Mouse (Mus musculus) erythroid progenitor cell, adult 5-6 weeks (primary cell): ENCODE measurements around the gene Gnat1. TPM values are rescaled to one million over a fixed set of nuclear protein-coding genes. Genes with fewer than 3 reads are reported as not detected.

Source experiments
- ATAC-seq: replicated peaks from 2 replicates; pipeline ENCODE4 v1.8.0; 2016; ENCODE audit warnings: moderate number of reproducible peaks, mild to moderate bottlenecking, moderate TSS enrichment, inconsistent platforms; ENCODE audit not compliant: poor library complexity, low FRiP score, severe bottlenecking
- total RNA-seq, 2 experiments: library from RNA; stranded (forward) in 1 of 2; stranded (reverse) in 1 of 2; fragments of 150-400 nt in 1 of 2; fragments of 186-747, 209-891 nt in 1 of 2; gene quantifications; 2 replicates each; pipeline versions ENCODE4 v1.2.3 to v1.2.4; 2015 to 2017; ENCODE audit warnings: low replicate concordance in 2 of 2

Gene Gnat1
- total RNA-seq, 2 experiments from 2014 or later, result not detected

DNA sequence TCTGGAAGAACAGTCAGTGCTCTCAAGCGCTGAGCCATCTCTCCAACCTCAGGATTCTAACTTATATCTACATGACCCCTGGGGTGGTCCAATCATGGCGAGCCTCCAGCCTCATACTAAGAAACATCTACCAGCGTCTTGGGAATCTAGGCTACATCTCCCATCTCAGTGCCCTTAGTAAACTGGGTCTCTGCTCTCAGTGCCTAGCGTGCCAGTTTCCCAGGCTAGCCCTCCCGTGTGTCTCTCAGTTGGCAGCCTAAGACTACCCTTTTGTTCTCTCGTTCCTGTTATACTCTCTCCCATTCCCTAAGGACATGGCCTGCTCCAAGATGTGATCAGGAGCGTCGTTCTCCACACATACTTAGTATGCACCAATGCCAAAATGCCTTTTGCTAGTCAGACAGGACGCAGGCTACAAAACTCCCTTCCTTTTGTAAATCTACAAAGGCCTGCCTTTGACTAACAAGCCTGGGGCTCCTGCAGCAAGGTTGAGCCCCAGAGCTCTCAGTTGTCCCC lies 48.1 kb downstream of the Gnat1 start:
- no peak for ATAC-seq

DNA sequence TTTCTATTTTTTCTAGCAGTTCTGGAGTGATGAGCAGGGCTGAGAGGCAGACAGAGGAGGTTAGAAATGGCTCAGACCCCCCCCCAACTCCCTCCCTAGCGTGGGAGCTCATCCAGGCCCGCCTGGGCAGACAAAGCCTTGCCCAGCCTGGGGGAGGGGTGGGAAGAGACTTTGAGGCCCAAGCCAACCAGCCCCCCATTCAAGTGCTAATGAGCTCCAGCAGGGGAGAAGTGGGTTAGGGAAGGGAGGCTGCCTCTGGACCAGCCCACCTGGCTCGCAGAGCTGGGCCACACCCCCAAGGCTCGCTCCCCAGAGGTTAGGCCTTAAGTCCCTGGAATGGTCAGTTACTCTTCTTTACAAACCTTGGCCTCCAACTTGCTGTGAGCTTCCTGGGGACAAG lies 48.9 kb downstream of the Gnat1 start:
- no peak for ATAC-seq

DNA sequence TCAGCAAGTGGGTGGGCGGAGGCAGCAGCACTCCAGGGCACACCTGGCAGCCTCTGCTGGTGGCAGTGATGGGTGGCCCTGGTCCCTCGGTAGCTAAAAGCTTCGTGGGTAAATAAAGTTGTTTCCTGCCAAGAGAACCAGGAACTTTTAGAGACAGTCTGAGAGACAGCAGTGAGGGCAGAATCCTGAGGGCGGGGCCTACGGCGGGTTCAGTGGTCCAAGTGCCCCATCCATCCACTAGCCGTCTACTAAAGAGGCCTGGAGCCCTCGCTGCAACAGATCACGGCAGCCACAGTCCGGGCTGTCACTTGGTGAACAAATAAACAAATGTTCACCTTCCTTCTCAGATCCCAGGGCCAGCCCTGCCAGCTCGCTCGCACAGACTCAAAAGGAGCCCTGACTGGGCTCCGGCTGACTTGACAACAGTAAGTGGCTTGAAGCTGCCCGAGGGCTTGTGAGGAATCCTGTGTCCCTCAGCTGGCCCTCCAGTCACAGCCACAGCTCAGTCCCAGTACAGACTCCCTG lies 49.5 kb downstream of the Gnat1 start:
- ATAC-seq, result no peak

DNA sequence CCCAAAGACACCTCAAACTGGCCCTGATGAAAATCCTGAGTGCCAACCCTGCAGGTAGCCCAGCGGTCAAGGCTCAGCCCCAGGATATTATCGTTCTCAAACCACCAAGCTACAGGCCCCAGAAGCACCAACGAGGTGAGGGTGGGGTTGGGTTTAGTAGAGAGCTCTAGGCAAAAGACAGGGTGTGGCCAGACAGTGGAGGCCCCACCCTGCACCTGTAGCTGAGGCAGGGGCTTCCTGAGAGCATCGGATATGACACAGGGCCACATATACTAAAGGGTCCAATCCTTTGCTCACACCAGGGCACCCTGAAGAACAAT lies 50.1 kb downstream of the Gnat1 start:
- ATAC-seq, result no peak

DNA sequence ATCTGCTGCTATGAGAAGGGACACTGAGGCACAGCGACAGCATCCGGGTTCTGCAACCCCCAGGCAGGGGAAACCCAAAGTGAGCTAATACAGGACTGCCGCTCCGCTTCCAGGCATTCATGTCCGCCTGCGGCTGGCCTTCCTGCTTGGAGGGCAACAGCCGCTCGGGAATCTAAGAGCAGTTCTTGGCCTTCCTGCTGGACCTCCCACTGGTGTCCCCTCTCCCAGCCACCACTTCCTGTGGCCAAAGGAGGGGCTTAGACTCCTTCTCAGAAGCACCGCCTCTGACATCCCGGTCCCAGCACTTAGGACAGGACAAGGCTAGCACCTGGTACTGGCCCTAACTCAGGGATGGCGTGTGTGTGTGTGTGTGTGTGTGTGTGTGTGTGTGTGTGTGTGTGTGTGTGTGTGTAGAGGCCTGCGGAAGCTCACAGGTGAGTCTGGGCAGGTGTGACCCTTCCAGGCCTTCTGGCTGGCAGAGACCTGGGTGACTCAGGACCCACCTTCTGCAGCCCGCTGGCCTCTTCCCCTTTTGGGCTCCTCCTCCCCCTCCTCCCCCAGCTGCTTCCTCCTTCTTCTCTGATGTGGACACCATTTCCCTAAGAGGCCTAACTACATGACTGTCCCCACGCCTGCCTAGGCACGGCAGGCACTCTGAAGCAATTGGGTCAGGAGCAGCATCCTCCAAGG lies 50.6 kb downstream of the Gnat1 start:
- no peak for ATAC-seq

DNA sequence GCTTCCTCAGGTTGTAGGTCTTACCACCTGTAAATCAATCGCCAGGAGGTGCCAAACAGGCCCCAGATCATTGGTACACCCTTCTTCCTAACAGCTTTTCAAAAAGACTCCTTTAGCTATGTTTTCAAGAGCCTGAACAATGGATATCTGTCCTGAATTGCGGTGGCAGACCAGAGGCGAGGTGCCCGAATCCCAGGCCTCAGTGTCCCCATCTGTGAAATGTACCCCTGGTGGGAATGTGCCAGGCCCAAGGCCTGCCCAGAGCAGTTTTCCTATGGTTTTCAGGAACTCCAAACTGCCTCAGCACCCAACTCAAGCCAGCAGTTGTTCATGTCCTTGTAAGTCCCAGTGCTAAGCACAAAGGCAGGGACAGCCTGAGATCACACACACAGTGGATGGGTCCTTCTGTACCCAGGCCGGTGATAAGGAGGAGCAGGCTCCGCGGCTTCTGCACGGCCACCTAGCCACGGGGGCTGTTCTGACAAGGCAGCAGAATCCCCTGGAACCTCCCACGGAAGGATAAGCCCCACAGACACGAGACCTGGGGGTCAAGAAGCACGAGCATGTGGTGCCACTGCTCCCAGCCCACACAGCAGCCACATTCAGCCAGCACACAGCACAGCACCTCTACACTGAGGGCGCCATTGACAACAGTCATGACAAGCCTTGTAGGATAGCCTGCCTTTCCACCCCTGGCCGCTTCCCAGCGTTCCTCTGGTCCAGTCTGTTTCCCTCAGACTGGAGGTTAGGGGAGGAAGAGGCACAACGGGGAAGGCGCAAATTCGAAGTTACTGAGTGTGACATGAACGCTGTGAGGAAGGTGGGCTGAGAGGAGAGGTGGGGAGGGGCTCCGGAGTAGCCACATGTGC lies 51.9 kb downstream of the Gnat1 start:
- no peak for ATAC-seq

DNA sequence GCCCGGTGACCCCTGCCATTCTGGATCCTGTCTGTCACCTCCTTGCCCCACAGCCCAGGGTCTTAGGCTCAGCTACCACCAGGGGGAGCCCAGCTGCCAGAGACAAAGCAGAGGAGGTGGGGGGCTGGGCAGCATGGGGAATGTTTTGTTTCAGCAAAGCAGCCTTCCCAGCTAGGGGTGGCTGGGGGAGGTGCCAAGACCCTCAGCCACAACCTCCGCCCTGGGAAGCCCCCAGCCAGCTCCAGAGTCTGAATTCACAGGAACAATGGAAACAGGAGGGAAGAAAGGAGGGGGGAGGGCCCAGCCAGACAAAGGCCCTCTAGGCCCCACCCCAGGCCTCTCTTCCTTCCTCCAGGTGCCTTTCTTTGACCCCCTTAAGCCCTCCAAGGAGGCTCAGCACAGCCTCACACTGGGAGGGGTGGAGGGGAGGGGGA lies 52.7 kb downstream of the Gnat1 start:
- ATAC-seq, result peak; percentile 50

DNA sequence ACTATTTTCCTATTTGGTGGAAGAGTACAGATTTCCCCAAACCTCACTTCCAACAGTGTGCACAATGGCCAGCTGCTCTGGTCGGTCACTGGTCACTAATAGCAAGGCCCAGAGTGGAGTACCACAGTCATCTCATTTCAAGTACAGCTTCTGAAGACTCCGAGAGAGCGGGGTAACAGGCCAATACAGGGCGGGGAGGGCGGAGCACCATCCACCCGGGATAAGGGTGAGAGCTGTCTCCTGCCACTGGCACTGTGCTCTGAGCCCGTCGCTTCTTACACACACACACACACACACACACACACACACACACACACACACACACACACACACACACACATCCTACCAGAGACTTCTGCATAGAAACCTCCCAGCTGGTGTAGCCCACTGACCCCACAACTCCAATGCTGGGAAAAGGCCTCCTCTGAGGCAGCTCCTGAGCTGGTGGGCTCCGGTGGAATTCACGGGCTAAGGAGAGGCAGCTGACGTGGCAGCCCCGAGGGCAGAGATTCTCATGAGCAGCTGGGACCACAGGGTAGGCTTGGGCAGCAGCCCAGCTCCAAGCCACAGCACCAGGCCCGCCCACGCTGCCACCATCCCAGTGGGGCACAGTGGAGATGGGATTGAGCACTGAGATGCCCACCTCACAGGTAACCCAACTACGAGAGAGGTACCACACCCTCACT lies 53.2 kb downstream of the Gnat1 start:
- peak; percentile 55 for ATAC-seq

DNA sequence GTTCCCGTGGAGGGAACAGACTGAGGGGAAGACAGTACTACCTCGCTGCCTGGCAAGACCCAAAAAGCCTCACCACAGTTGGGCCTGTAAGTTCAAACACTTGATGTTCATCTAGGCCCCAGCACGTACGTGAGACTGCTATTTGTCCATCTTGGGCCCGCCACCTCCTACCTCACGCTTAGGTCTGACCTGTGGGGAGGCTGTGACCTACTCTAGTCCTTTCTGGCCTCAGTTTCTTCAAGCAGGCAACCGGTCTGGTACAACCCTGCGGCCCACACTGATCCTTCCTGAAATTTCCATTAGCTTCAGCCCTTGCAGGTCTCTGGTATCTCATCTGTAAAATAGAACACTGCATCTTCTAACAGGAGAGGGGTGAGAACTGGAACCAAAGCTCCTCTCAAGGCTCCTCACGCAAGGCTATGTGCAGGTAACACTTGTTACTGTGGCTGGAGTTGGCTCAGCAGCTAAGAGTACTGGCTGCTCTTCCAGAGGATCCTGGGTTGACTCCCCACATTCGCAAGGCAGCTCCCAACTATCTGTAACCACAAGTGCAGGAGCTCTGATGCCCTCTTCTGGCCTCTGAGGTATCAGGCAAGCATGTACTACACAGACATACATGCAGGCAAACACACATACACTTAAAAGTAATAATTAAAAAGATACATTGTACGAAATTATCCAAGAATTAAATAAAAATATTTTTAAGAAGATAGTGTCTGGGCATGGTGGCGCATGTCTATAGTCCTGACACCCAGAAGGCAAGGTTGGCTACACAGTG lies 54.0 kb downstream of the Gnat1 start:
- no peak for ATAC-seq

DNA sequence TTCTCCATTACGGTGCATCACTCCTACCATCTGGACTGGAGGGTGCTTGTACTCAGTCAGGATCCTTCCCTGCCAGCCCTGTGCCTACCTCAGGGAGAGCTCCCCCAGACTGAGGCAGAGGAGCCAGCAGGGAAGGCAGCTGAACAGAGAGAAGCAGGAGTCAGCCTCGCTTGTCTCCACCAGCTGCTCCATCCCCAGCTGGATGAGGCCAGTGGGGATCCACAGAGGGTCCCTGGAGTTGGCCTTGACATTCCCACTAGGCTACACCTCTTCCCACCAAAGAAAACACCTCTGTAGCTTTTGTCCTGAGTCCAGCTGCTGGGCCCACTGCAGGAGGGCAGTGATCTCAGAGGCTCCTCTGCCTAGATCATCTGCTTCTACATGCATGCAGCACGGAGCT lies 54.6 kb downstream of the Gnat1 start:
- no peak for ATAC-seq

DNA sequence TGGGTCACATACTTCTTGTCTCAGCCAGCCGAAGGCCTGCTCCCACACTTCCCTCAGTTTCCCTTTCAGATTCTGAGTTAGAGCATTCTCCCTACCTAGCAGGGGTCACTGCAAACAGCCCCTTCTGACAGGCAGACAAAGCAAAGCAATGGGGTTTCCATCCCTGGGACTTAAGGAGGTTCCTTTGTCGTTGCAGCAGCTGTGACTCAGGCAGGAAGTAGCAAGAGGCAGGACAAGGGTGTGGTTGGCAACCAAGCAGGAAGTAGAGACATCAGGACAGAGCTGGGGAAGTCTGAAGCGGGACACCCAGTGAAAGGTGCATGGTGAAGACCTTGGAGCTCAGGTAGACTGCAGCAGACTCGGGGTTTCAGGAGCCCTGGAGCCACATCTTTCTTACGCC lies 55.0 kb downstream of the Gnat1 start:
- no peak for ATAC-seq

Other genes starting within 250 kb of the Gnat1 start
- gene Tmem115, start 145.8 kb downstream of the Gnat1 start, total RNA-seq (2015; ENCODE audit: low replicate concordance), result 0.72 and 3.8 TPM in 2 replicates
- gene Tmem115, start 145.8 kb downstream of the Gnat1 start, total RNA-seq (2017; ENCODE audit: low replicate concordance), result 2.6 and 8.4 TPM in 2 replicates
- not detected in 2 replicates for gene Cyb561d2, start 137.5 kb downstream of the Gnat1 start, total RNA-seq (2015; ENCODE audit: low replicate concordance)
- gene Cyb561d2, start 137.5 kb downstream of the Gnat1 start, total RNA-seq (2017; ENCODE audit: low replicate concordance), result 1.8 and 2.9 TPM in 2 replicates
- gene Nprl2, start 137.5 kb downstream of the Gnat1 start, total RNA-seq (2015; ENCODE audit: low replicate concordance), result 1.4 and 31.4 TPM in 2 replicates
- 1.1 and 1.2 TPM in 2 replicates for gene Nprl2, start 137.5 kb downstream of the Gnat1 start, total RNA-seq (2017; ENCODE audit: low replicate concordance)
- gene Zmynd10, start 132.4 kb downstream of the Gnat1 start, total RNA-seq (2015; ENCODE audit: low replicate concordance), result not detected in 2 replicates
- not detected in 2 replicates for gene Zmynd10, start 132.4 kb downstream of the Gnat1 start, total RNA-seq (2017; ENCODE audit: low replicate concordance)
- gene Rassf1, start 128.2 kb downstream of the Gnat1 start, total RNA-seq (2015; ENCODE audit: low replicate concordance), result 24.5 and 35.2 TPM in 2 replicates
- 31.4 and 31.7 TPM in 2 replicates for gene Rassf1, start 128.2 kb downstream of the Gnat1 start, total RNA-seq (2017; ENCODE audit: low replicate concordance)
- 9.6 and 16.9 TPM in 2 replicates for gene Tusc2, start 116.5 kb downstream of the Gnat1 start, total RNA-seq (2015; ENCODE audit: low replicate concordance)
- 8.9 and 19.1 TPM in 2 replicates for gene Tusc2, start 116.5 kb downstream of the Gnat1 start, total RNA-seq (2017; ENCODE audit: low replicate concordance)
- gene Hyal2, start 111.8 kb downstream of the Gnat1 start, total RNA-seq (2015; ENCODE audit: low replicate concordance), result 2.5 and 6.5 TPM in 2 replicates
- 0.30 and 4.5 TPM in 2 replicates for gene Hyal2, start 111.8 kb downstream of the Gnat1 start, total RNA-seq (2017; ENCODE audit: low replicate concordance)
- gene Hyal1, start 102.8 kb downstream of the Gnat1 start, total RNA-seq (2015; ENCODE audit: low replicate concordance), result 7.1 and 12.6 TPM in 2 replicates
- gene Hyal1, start 102.8 kb downstream of the Gnat1 start, total RNA-seq (2017; ENCODE audit: low replicate concordance), result 8.0 TPM in 1 of 2 replicates, not detected in the other
- 15.5 and 24.5 TPM in 2 replicates for gene Naa80, start 100.8 kb downstream of the Gnat1 start, total RNA-seq (2015; ENCODE audit: low replicate concordance)
- 12.3 and 17.7 TPM in 2 replicates for gene Naa80, start 100.8 kb downstream of the Gnat1 start, total RNA-seq (2017; ENCODE audit: low replicate concordance)
- gene Hyal3, start 98.9 kb downstream of the Gnat1 start, total RNA-seq (2015; ENCODE audit: low replicate concordance), result 4.2 and 8.6 TPM in 2 replicates
- 0.64 TPM in 1 of 2 replicates, not detected in the other for gene Hyal3, start 98.9 kb downstream of the Gnat1 start, total RNA-seq (2017; ENCODE audit: low replicate concordance)
- 206 and 249 TPM in 2 replicates for gene Ifrd2, start 92.1 kb downstream of the Gnat1 start, total RNA-seq (2015; ENCODE audit: low replicate concordance)
- gene Ifrd2, start 92.1 kb downstream of the Gnat1 start, total RNA-seq (2017; ENCODE audit: low replicate concordance), result 122 and 166 TPM in 2 replicates
- not detected in 2 replicates for gene Sema3b, start 70.5 kb downstream of the Gnat1 start, total RNA-seq (2015; ENCODE audit: low replicate concordance)
- not detected in 2 replicates for gene Sema3b, start 70.5 kb downstream of the Gnat1 start, total RNA-seq (2017; ENCODE audit: low replicate concordance)
- gene Gnai2, start 44.3 kb downstream of the Gnat1 start, total RNA-seq (2015; ENCODE audit: low replicate concordance), result 382 and 420 TPM in 2 replicates
- gene Gnai2, start 44.3 kb downstream of the Gnat1 start, total RNA-seq (2017; ENCODE audit: low replicate concordance), result 334 and 357 TPM in 2 replicates
- gene Slc38a3, start 10.2 kb downstream of the Gnat1 start, total RNA-seq (2015; ENCODE audit: low replicate concordance), result not detected in 2 replicates
- not detected in 2 replicates for gene Slc38a3, start 10.2 kb downstream of the Gnat1 start, total RNA-seq (2017; ENCODE audit: low replicate concordance)
- gene Sema3f, start 30.8 kb upstream of the Gnat1 start, total RNA-seq (2015; ENCODE audit: low replicate concordance), result not detected in 2 replicates
- gene Sema3f, start 30.8 kb upstream of the Gnat1 start, total RNA-seq (2017; ENCODE audit: low replicate concordance), result not detected in 2 replicates
- gene Rbm5, start 91.3 kb upstream of the Gnat1 start, total RNA-seq (2015; ENCODE audit: low replicate concordance), result 269 and 283 TPM in 2 replicates
- 374 and 383 TPM in 2 replicates for gene Rbm5, start 91.3 kb upstream of the Gnat1 start, total RNA-seq (2017; ENCODE audit: low replicate concordance)
- gene Rbm6, start 193.5 kb upstream of the Gnat1 start, total RNA-seq (2015; ENCODE audit: low replicate concordance), result 176 and 204 TPM in 2 replicates
- gene Rbm6, start 193.5 kb upstream of the Gnat1 start, total RNA-seq (2017; ENCODE audit: low replicate concordance), result 216 and 260 TPM in 2 replicates
- gene Mon1a, start 208.4 kb upstream of the Gnat1 start, total RNA-seq (2015; ENCODE audit: low replicate concordance), result not detected in 2 replicates
- 0.64 and 3.3 TPM in 2 replicates for gene Mon1a, start 208.4 kb upstream of the Gnat1 start, total RNA-seq (2017; ENCODE audit: low replicate concordance)
- not detected in 2 replicates for gene Mst1r, start 227.2 kb upstream of the Gnat1 start, total RNA-seq (2015; ENCODE audit: low replicate concordance)
- not detected in 2 replicates for gene Mst1r, start 227.2 kb upstream of the Gnat1 start, total RNA-seq (2017; ENCODE audit: low replicate concordance)
- not detected in 2 replicates for gene Actl11, start 248.8 kb upstream of the Gnat1 start, total RNA-seq (2015; ENCODE audit: low replicate concordance)
- not detected in 2 replicates for gene Actl11, start 248.8 kb upstream of the Gnat1 start, total RNA-seq (2017; ENCODE audit: low replicate concordance)